Mouse (Mus musculus) MEL (cell line): ENCODE measurements around the gene Mfap2.

Experiments used
- CTCF ChIP-seq, 3 experiments: IDR thresholded peaks in 2 of 3; conservative IDR thresholded peaks in 1 of 3; 2 replicates each; pipeline ENCODE4 v1.5.1; 2011 to 2012; ENCODE audit warnings: low read length in 3 of 3, low read depth in 2 of 3, mild to moderate bottlenecking in 2 of 3, improper control_type of control experiment in 1 of 3, inconsistent platforms in 1 of 3, mixed read lengths in 1 of 3, moderate library complexity in 1 of 3; ENCODE audit not compliant: control insufficient read depth in 1 of 3, insufficient read depth in 1 of 3, poor library complexity in 1 of 3, severe bottlenecking in 1 of 3
- POLR2A ChIP-seq, 2 experiments: IDR thresholded peaks; 2 replicates each; pipeline ENCODE4 v1.6.1; 2011 to 2012; ENCODE audit warnings: low read length in 2 of 2, mild to moderate bottlenecking in 2 of 2, control low read depth in 1 of 2, improper control_type of control experiment in 1 of 2, low read depth in 1 of 2, moderate library complexity in 1 of 2; ENCODE audit not compliant: control insufficient read depth in 1 of 2, insufficient read depth in 1 of 2, poor library complexity in 1 of 2
- TCF12 ChIP-seq: IDR thresholded peaks from 2 replicates; pipeline ENCODE4 v1.6.1; 2014; ENCODE audit warnings: low read depth, mild to moderate bottlenecking, inconsistent platforms, low read length, improper control_type of control experiment, moderate library complexity

GRCm38 (mm10) chr4:140977278-140977677, 32.9 kb upstream of the Mfap2 start:
- TF ChIP-seq TCF12 (no peak), CTCF (IDR thresholded peaks at IDR 0.05 in 2 of 3, conservative IDR thresholded peaks at IDR 0.05 in 1 of 3; ENCODE audit: control insufficient read depth in 1 of 3, insufficient read depth in 1 of 3, low read depth in 2 of 3, low read length in 3 of 3, poor library complexity in 1 of 3, severe bottlenecking in 1 of 3) (no peak), POLR2A (IDR thresholded peaks at IDR 0.05; ENCODE audit: control insufficient read depth in 1 of 2, insufficient read depth in 1 of 2, low read depth in 1 of 2, low read length in 2 of 2, poor library complexity in 1 of 2) (no peak; a peak in 1 of 4 replicates)
